Mouse (Mus musculus): Measurements from ENCODE around the gene Mrpl38. TPM values are rescaled to one million over a fixed set of nuclear protein-coding genes. Genes with fewer than 3 reads are reported as not detected.

Gene Mrpl38
- polyA plus RNA-seq, 1 experiment from 2014 or later = 102 TPM

- no peaks in the 10 kb centered on the region for H3K9me3 ChIP-seq (ENCODE audit: control insufficient read depth, low read length)
- 88% methylated on average over 6 of the region's 6 CpGs for WGBS
- ATAC-seq (ENCODE audit: insufficient read depth, low FRiP score, low TSS enrichment) = no peak
These were observed 10.7 kb upstream of the Mrpl38 start for GRCm38 (mm10) chr11:116149341-116149740.

GRCm38 (mm10) chr11:116148761-116149221 is 10.1 kb upstream of the Mrpl38 start:
- Histone ChIP-seq H3K36me3 (ENCODE audit: control insufficient read depth, insufficient read depth, low read length) (peaks cover 50% of the 10 kb centered on the region), H3K4me3 (ENCODE audit: low read depth, low read length) (no peak overlapping the region), H3K27me3 (ENCODE audit: control insufficient read depth, insufficient read depth, low read length) (no peaks in the 10 kb centered on the region), H3K9ac (ENCODE audit: low read length) (no peak overlapping the region), H3K4me2 (ENCODE audit: low read depth) (no peak overlapping the region), H3K9me3 (ENCODE audit: control insufficient read depth, low read length) (no peaks in the 10 kb centered on the region), H3K27ac (ENCODE audit: low read depth, low read length) (no peak overlapping the region), H3K4me1 (ENCODE audit: control insufficient read depth, insufficient read depth, low read length) (no peaks in the 10 kb centered on the region)
- DNase-seq (ENCODE audit: low spot score) (no peak), ATAC-seq (ENCODE audit: insufficient read depth, low FRiP score, low TSS enrichment) (no peak)
- 55% methylated on average over 20 of the region's 20 CpGs for WGBS

More at GRCm38 (mm10) chr11:116149341-116149740, 10.7 kb upstream of the Mrpl38 start:
- Histone ChIP-seq H3K4me2 (ENCODE audit: low read depth) (no peak overlapping the region), H3K27me3 (ENCODE audit: control insufficient read depth, insufficient read depth, low read length) (no peaks in the 10 kb centered on the region), H3K27ac (ENCODE audit: low read depth, low read length) (no peak overlapping the region), H3K4me3 (ENCODE audit: low read depth, low read length) (no peak overlapping the region), H3K9ac (ENCODE audit: low read length) (no peak overlapping the region), H3K4me1 (ENCODE audit: control insufficient read depth, insufficient read depth, low read length) (no peaks in the 10 kb centered on the region), H3K36me3 (ENCODE audit: control insufficient read depth, insufficient read depth, low read length) (peaks cover 54% of the 10 kb centered on the region)
- no peak for DNase-seq (ENCODE audit: low spot score)

- Histone ChIP-seq H3K4me2 (ENCODE audit: low read depth) (no peak overlapping the region), H3K9me3 (ENCODE audit: control insufficient read depth, low read length) (no peaks in the 10 kb centered on the region), H3K36me3 (ENCODE audit: control insufficient read depth, insufficient read depth, low read length) (peaks cover 36% of the 10 kb centered on the region), H3K9ac (ENCODE audit: low read length) (no peak overlapping the region), H3K4me1 (ENCODE audit: control insufficient read depth, insufficient read depth, low read length) (no peaks in the 10 kb centered on the region), H3K4me3 (ENCODE audit: low read depth, low read length) (no peak overlapping the region), H3K27me3 (ENCODE audit: control insufficient read depth, insufficient read depth, low read length) (no peaks in the 10 kb centered on the region), H3K27ac (ENCODE audit: low read depth, low read length) (no peak overlapping the region)
- 80% methylated on average over 25 of the region's 25 CpGs for WGBS
- ATAC-seq (ENCODE audit: insufficient read depth, low FRiP score, low TSS enrichment) (no peak), DNase-seq (ENCODE audit: low spot score) (no peak)
These were observed 7.8 kb upstream of the Mrpl38 start for GRCm38 (mm10) chr11:116146294-116146985.

GRCm38 (mm10) chr11:116145481-116146293 is 7.0 kb upstream of the Mrpl38 start:
- H3K4me2 ChIP-seq (ENCODE audit: low read depth) = no peak overlapping the region
- H3K4me1 ChIP-seq (ENCODE audit: control insufficient read depth, insufficient read depth, low read length) = no peaks in the 10 kb centered on the region
- WGBS = 66% methylated on average over 18 of the region's 18 CpGs
- H3K4me3 ChIP-seq (ENCODE audit: low read depth, low read length) = no peak overlapping the region
- H3K9ac ChIP-seq (ENCODE audit: low read length) = no peak overlapping the region
- ATAC-seq (ENCODE audit: insufficient read depth, low FRiP score, low TSS enrichment) = no peak
- H3K27me3 ChIP-seq (ENCODE audit: control insufficient read depth, insufficient read depth, low read length) = no peaks in the 10 kb centered on the region
- no peak for DNase-seq (ENCODE audit: low spot score)
- H3K36me3 ChIP-seq (ENCODE audit: control insufficient read depth, insufficient read depth, low read length) = peaks cover 30% of the 10 kb centered on the region
- no peak overlapping the region for H3K27ac ChIP-seq (ENCODE audit: low read depth, low read length)
- no peaks in the 10 kb centered on the region for H3K9me3 ChIP-seq (ENCODE audit: control insufficient read depth, low read length)

GRCm38 (mm10) chr11:116143468-116143867 is 4.8 kb upstream of the Mrpl38 start:
- Histone ChIP-seq H3K4me2 (ENCODE audit: low read depth) (no peak overlapping the region), H3K9ac (ENCODE audit: low read length) (no peak overlapping the region), H3K9me3 (ENCODE audit: control insufficient read depth, low read length) (no peaks in the 10 kb centered on the region), H3K27ac (ENCODE audit: low read depth, low read length) (no peak overlapping the region), H3K27me3 (ENCODE audit: control insufficient read depth, insufficient read depth, low read length) (no peaks in the 10 kb centered on the region), H3K4me1 (ENCODE audit: control insufficient read depth, insufficient read depth, low read length) (no peaks in the 10 kb centered on the region), H3K4me3 (ENCODE audit: low read depth, low read length) (no peak overlapping the region), H3K36me3 (ENCODE audit: control insufficient read depth, insufficient read depth, low read length) (peaks cover 18% of the 10 kb centered on the region)
- WGBS = 88% methylated on average over 3 of the region's 3 CpGs
- ATAC-seq (ENCODE audit: insufficient read depth, low FRiP score, low TSS enrichment) (no peak), DNase-seq (ENCODE audit: low spot score) (no peak)

- 64% methylated on average over 10 of the region's 10 CpGs for WGBS
- no peak overlapping the region for H3K27ac ChIP-seq (ENCODE audit: low read depth, low read length)
- no peak for DNase-seq (ENCODE audit: low spot score)
- no peak overlapping the region for H3K4me3 ChIP-seq (ENCODE audit: low read depth, low read length)
- H3K9me3 ChIP-seq (ENCODE audit: control insufficient read depth, low read length) = no peaks in the 10 kb centered on the region
- no peak for ATAC-seq (ENCODE audit: insufficient read depth, low FRiP score, low TSS enrichment)
- no peak overlapping the region for H3K9ac ChIP-seq (ENCODE audit: low read length)
- H3K4me2 ChIP-seq (ENCODE audit: low read depth) = no peak overlapping the region
- peaks cover 6% of the 10 kb centered on the region for H3K4me1 ChIP-seq (ENCODE audit: control insufficient read depth, insufficient read depth, low read length)
- peaks cover 12% of the 10 kb centered on the region for H3K36me3 ChIP-seq (ENCODE audit: control insufficient read depth, insufficient read depth, low read length)
- H3K27me3 ChIP-seq (ENCODE audit: control insufficient read depth, insufficient read depth, low read length) = no peaks in the 10 kb centered on the region
These were observed 3.7 kb upstream of the Mrpl38 start for GRCm38 (mm10) chr11:116142211-116142991.

GRCm38 (mm10) chr11:116138096-116138467 is 586 bp downstream of the Mrpl38 start:
- Histone ChIP-seq H3K36me3 (ENCODE audit: control insufficient read depth, insufficient read depth, low read length) (peaks cover 5% of the 10 kb centered on the region), H3K4me1 (ENCODE audit: control insufficient read depth, insufficient read depth, low read length) (peaks cover 6% of the 10 kb centered on the region), H3K27ac (ENCODE audit: low read depth, low read length) (peak overlapping the region; percentile 61), H3K27me3 (ENCODE audit: control insufficient read depth, insufficient read depth, low read length) (no peaks in the 10 kb centered on the region), H3K9ac (ENCODE audit: low read length) (peak overlapping the region; percentile 78), H3K9me3 (ENCODE audit: control insufficient read depth, low read length) (no peaks in the 10 kb centered on the region), H3K4me3 (ENCODE audit: low read depth, low read length) (peak overlapping the region; percentile 95), H3K4me2 (ENCODE audit: low read depth) (peak overlapping the region; percentile 66)
- DNase-seq (ENCODE audit: low spot score) = no peak
- ATAC-seq (ENCODE audit: insufficient read depth, low FRiP score, low TSS enrichment) = no peak
- WGBS = under 1% methylated on average over 20 of the region's 20 CpGs

- peaks cover 14% of the 10 kb centered on the region for H3K4me1 ChIP-seq (ENCODE audit: control insufficient read depth, insufficient read depth, low read length)
- WGBS = 90% methylated on average over 10 of the region's 10 CpGs
- ATAC-seq (ENCODE audit: insufficient read depth, low FRiP score, low TSS enrichment) = no peak
These were observed 4.5 kb downstream of the Mrpl38 start for GRCm38 (mm10) chr11:116134171-116134570.

More at GRCm38 (mm10) chr11:116134171-116134570, 4.5 kb downstream of the Mrpl38 start:
- no peak overlapping the region for H3K4me3 ChIP-seq (ENCODE audit: low read depth, low read length)
- H3K27ac ChIP-seq (ENCODE audit: low read depth, low read length) = no peak overlapping the region
- no peak overlapping the region for H3K9ac ChIP-seq (ENCODE audit: low read length)
- DNase-seq (ENCODE audit: low spot score) = no peak
- H3K4me2 ChIP-seq (ENCODE audit: low read depth) = no peak overlapping the region
- H3K27me3 ChIP-seq (ENCODE audit: control insufficient read depth, insufficient read depth, low read length) = no peaks in the 10 kb centered on the region
- H3K36me3 ChIP-seq (ENCODE audit: control insufficient read depth, insufficient read depth, low read length) = peaks cover 8% of the 10 kb centered on the region
- no peaks in the 10 kb centered on the region for H3K9me3 ChIP-seq (ENCODE audit: control insufficient read depth, low read length)

Measured in neural tube, embryonic 11.5 days (tissue).